Mouse (Mus musculus): ENCODE results near the gene Map4k5.

Gene Map4k5

GRCm38 (mm10) chr12:69887776-69888175, 5.2 kb downstream of the Map4k5 start:
- DNase-seq (ENCODE audit: low spot score in 2 of 2), result no peak

GRCm38 (mm10) chr12:69885170-69885923, 7.7 kb downstream of the Map4k5 start:
- no peak for DNase-seq (ENCODE audit: low spot score in 2 of 2)

- no peak for DNase-seq (ENCODE audit: low spot score in 2 of 2)
Measured at GRCm38 (mm10) chr12:69884053-69884452, 8.9 kb downstream of the Map4k5 start.

GRCm38 (mm10) chr12:69881198-69881905, 11.6 kb downstream of the Map4k5 start:
- no peak for DNase-seq (ENCODE audit: low spot score in 2 of 2)

GRCm38 (mm10) chr12:69879739-69880138, 13.3 kb downstream of the Map4k5 start:
- no peak for DNase-seq (ENCODE audit: low spot score in 2 of 2)

GRCm38 (mm10) chr12:69879172-69879665, 13.8 kb downstream of the Map4k5 start:
- DNase-seq (ENCODE audit: low spot score in 2 of 2), result no peak

GRCm38 (mm10) chr12:69877842-69878363, 15.1 kb downstream of the Map4k5 start:
- no peak for DNase-seq (ENCODE audit: low spot score in 2 of 2)

- DNase-seq (ENCODE audit: low spot score in 2 of 2), result no peak
Measured at GRCm38 (mm10) chr12:69871632-69872031, 21.4 kb downstream of the Map4k5 start.

GRCm38 (mm10) chr12:69867338-69867737, 25.7 kb downstream of the Map4k5 start:
- DNase-seq (ENCODE audit: low spot score in 2 of 2), result no peak

- no peak for DNase-seq (ENCODE audit: low spot score in 2 of 2)
Measured at GRCm38 (mm10) chr12:69864164-69864692, 28.8 kb downstream of the Map4k5 start.

GRCm38 (mm10) chr12:69863505-69863904, 29.5 kb downstream of the Map4k5 start:
- no peak for DNase-seq (ENCODE audit: low spot score in 2 of 2)

- DNase-seq (ENCODE audit: low spot score in 2 of 2), result no peak
Measured at GRCm38 (mm10) chr12:69858847-69859246, 34.2 kb downstream of the Map4k5 start.

- DNase-seq (ENCODE audit: low spot score in 2 of 2), result no peak
Measured at GRCm38 (mm10) chr12:69857597-69857996, 35.4 kb downstream of the Map4k5 start.

- no peak for DNase-seq (ENCODE audit: low spot score in 2 of 2)
Measured at GRCm38 (mm10) chr12:69856398-69856797, 36.6 kb downstream of the Map4k5 start.

- DNase-seq (ENCODE audit: low spot score in 2 of 2), result no peak
Measured at GRCm38 (mm10) chr12:69855641-69856300, 37.2 kb downstream of the Map4k5 start.

GRCm38 (mm10) chr12:69853942-69854341, 39.1 kb downstream of the Map4k5 start:
- no peak for DNase-seq (ENCODE audit: low spot score in 2 of 2)

- DNase-seq (ENCODE audit: low spot score in 2 of 2), result no peak
Measured at GRCm38 (mm10) chr12:69853387-69853786, 39.6 kb downstream of the Map4k5 start.

- no peak for DNase-seq (ENCODE audit: low spot score in 2 of 2)
Measured at GRCm38 (mm10) chr12:69852288-69852687, 40.7 kb downstream of the Map4k5 start.

GRCm38 (mm10) chr12:69848083-69848878, 44.7 kb downstream of the Map4k5 start:
- DNase-seq (ENCODE audit: low spot score in 2 of 2), result no peak

- no peak for DNase-seq (ENCODE audit: low spot score in 2 of 2)
Measured at GRCm38 (mm10) chr12:69846499-69846898, 46.5 kb downstream of the Map4k5 start.

GRCm38 (mm10) chr12:69845722-69846121, 47.3 kb downstream of the Map4k5 start:
- no peak for DNase-seq (ENCODE audit: low spot score in 2 of 2)
